Mouse (Mus musculus) layer of hippocampus, adult 8-10 months (tissue): ENCODE data around the gene Atp7b. TPM values are rescaled to one million over a fixed set of nuclear protein-coding genes. Genes with fewer than 3 reads are reported as not detected.

Experiments
- total RNA-seq, 4 experiments: library from RNA; stranded (reverse); gene quantifications; 2 replicates each; pipeline ENCODE4 v1.2.4; 2022

Gene Atp7b
- total RNA-seq, 4 experiments from 2014 or later = 2.2 to 3.4 (median 2.7) TPM

Other genes with a start within 250 kb of the Atp7b start
- not detected for gene Defb50, start 236.8 kb downstream of the Atp7b start, total RNA-seq
- gene Defb2, start 220.4 kb downstream of the Atp7b start, total RNA-seq = not detected
- gene Defb10, start 201.4 kb downstream of the Atp7b start, total RNA-seq = not detected
- not detected for gene Defb9, start 174.9 kb downstream of the Atp7b start, total RNA-seq
- not detected for gene Defb11, start 153.9 kb downstream of the Atp7b start, total RNA-seq
- not detected for gene Defb15, start 127.6 kb downstream of the Atp7b start, total RNA-seq
- not detected for gene Defb35, start 122.0 kb downstream of the Atp7b start, total RNA-seq
- gene Defb13, start 113.5 kb downstream of the Atp7b start, total RNA-seq = not detected
- gene Fam90a1a, start 101.6 kb downstream of the Atp7b start, total RNA-seq = not detected
- not detected for gene Ccdc70, start 90.5 kb downstream of the Atp7b start, total RNA-seq
- gene Alg11, start 416 bp upstream of the Atp7b start, total RNA-seq = 10 to 100 TPM; 26.8 to 43.1 (median 34.3) TPM
- gene Nek5, start 64.7 kb upstream of the Atp7b start, total RNA-seq = 1 to 10 TPM in 1 of 4 experiments, under 1 TPM in 3; 0.25 to 1.2 (median 0.40) TPM
- 1 to 10 TPM; 2.3 to 3.7 (median 2.4) TPM for gene Nek3, start 106.1 kb upstream of the Atp7b start, total RNA-seq
- under 1 TPM; 0.39 to 0.91 (median 0.84) TPM for gene Ckap2, start 125.5 kb upstream of the Atp7b start, total RNA-seq
- gene Vps36, start 132.5 kb upstream of the Atp7b start, total RNA-seq = 10 to 100 TPM; 22.3 to 26.4 (median 24.8) TPM
- 1 to 10 TPM; 2.9 to 3.5 (median 3.2) TPM for gene Thsd1, start 167.0 kb upstream of the Atp7b start, total RNA-seq
- gene Tpte, start 223.1 kb upstream of the Atp7b start, total RNA-seq = not detected